Mouse (Mus musculus) cerebellum, adult 9-11 months (tissue): ENCODE measurements around the gene 1110002E22Rik.

Source experiments
- DNase-seq: peaks from one replicate; pipeline ENCODE4 v3.0.0; 2022

1110002E22Rik gene

DNA sequence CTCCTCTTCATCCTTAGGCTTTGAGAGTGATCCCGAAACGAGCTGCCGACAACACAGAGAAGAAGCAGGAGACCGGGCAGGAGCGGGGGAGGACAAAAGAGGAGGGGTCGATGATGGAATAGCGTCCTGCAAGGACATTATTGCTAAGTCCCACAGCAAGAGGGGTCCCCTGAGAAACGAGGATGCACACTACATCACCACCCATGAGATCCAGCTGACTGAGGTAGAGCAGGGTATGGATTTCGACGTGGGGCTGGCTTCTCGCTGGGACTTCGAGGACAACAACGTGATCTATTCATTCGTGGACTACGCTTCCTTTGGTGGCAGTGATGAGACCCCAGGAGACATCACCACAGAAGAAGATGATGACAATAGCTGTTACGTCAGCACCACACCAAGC, 1.1 kb downstream of the 1110002E22Rik start:
- no peak for DNase-seq

DNA sequence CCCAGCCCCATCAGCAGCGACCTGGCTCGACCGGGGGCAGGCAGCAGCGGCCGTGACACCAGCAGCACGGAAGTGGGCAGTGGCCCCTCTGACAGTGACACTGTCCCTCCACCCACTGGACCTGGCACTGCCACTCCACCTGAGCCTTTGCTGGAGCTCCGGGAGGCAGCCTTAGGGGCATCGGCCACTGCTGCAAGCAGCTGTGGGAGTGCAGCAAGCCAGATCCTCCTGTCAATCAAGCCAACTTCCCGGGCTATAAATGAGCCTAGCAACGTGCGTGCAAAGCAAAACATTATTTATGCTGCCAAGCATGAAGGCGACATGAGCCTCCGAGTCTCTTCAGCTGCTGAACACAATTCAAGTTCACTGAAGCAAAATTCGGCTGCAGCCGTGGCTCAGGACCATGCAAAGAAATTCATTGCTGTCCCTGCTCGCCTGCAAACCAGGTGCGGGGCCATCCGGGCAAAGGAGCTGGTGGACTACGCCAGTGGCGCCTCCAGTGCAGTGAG, 1.6 kb downstream of the 1110002E22Rik start:
- DNase-seq, result no peak

DNA sequence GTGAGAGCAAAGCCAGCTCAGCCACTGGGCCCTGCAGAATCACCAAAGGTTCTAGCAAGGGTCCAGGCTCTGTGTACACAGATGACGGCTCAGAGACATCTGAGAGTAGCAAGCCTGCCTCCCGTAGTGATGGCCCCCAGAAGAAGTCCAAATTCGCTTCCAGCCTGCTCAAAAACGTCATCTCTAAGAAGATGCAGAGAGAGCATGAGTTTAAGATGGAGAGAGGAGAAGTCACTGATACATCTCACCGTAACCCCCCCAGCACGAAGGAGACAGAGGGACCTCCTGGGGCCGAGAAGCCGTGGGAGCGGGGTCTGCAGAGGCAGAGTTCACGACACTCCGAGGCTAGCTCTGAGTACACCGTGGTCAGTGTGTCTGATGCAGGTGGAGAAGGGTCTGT, 2.4 kb downstream of the 1110002E22Rik start, which contains the start of gene Gm5105:
TSS of gene Gm5105 (minus strand) at position 101 of the 400 bp plus-strand sequence.
- DNase-seq, result no peak

DNA sequence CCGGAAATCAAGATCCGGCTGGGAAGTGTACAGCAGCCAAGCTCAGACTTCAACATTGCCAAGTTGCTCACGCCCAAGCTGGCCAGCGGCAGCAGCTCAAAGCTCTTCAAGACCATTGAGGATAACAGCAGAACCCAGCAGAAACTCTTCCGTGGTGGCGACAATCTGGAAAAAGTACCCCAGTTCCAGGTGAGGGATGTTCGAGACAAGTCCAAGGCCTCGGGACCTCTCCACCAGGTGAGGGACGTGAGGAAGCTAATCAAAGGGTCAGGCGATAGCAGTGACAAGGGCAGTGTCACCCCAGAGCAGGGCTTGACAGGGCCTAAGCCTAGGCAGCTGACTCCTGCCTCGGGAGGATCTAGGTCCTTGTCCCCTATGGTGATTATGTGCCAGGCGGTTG, 3.3 kb downstream of the 1110002E22Rik start:
- DNase-seq, result no peak

DNA sequence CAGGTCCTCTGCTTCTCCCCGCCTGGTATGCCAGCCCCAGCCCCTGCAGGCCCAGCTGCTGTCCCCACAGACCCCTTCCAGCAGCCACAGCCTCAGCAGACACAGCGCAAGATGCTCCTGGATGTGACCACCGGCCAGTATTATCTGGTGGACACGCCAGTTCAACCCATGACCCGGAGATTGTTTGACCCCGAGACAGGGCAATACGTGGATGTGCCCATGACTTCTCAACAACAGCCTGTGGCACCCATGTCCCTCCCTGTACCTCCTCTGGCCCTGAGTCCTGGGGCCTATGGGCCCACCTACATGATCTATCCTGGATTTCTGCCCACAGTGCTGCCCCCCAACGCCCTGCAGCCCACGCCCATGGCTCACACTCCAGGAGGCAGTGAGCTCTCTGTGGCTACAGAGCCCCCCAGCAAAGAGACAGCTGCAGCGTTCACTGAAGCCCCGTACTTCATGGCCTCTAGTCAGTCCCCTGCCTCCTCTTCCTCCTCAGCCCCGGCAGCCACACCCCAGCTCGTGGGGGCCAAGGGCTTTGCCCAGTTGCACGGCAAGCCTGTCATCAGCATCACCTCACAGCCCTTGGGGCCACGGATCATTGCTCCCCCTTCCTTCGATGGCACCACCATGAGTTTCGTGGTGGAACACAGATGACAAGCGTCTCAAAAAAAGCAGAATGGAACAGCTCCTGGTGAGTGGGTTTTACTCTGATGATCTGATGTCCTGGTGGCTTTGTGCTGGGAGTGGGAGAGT, 5.1 kb downstream of the 1110002E22Rik start:
- no peak for DNase-seq

DNA sequence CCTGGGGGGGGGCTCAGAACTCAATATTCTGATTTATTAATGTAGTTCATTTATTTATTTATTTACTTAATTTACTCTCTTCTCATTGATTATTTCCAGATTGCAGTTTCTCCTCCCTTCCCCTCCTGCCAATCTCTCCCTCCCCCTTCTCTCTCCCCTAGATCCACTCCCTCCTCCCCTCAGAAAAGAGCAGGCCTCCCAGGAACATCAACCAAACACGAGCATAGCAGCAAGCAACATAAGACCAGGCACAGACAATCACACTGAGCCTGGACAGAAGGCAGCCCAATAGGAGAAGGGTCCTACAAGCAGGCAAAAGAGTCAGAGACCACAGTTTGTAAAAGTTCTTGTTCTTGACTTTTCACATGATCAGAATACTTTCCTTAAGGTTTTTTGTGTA, 6.2 kb downstream of the 1110002E22Rik start:
- no peak for DNase-seq

DNA sequence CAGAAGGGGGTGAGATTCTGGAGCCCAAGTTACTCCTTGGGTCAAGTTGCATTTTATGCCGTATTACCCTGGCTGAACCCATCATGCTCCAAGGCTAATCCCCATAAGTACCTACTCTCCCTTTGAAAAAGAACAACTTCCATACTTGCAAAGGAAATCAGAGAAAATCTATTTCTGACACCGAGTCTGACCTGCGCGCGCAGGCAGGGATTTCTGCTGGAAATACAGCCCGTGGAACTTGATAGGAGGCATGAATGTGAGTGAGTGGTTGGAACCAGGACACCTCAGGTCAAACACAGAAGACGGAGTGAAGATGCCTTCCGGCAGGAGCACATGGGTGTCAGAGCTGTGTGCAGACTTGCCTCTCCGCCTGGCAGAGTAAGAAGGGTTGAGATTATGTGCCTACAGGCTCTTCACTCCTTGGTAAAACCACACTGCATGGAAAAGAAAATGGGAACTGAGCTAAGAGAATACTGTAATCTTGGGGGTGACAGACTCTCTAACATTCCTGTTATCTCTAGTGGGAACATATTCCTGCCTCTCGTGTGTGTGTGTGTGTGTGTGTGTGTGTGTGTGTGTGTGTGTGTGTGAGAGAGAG, 6.7 kb downstream of the 1110002E22Rik start:
- DNase-seq, result no peak

DNA sequence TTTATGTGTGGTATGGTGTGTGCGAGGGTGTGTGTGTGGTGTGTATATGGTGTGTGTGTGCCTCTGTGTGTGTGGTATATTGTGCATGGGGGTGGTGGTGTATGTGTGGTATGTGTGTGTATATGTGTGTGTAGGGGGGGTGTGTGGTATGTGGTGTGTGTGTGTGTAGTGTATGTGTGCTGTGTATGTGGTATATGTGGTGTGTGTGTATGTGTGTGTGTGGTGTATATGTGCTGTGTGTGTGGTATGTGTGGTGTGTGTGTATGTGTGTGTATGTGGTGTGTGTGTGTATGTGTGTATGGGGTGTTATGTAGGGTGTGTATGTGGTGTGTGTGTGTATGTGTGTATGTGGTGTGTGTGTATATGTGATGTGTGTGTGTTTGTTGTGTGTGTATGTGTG, 9.4 kb downstream of the 1110002E22Rik start:
- DNase-seq, result no peak

DNA sequence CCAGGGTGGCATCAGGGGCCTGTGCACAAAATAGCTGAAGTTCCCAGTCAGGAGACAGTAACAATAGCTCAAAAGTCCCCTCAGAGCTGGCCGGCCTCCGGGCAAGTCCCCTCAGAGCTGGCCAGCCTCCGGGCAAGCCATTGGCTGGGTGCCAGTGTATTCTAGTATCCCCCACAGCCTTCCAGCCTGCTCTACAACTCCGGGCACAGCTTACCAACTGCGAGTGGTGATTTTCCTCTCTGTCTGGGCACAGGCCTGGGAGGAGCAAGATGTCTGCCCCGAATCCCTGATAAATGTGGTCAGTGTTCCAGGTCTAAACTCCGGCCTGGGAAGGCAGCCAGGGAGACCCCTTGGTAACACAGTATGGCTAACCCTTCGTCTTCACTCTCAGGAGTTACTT, 10.4 kb downstream of the 1110002E22Rik start:
- no peak for DNase-seq

DNA sequence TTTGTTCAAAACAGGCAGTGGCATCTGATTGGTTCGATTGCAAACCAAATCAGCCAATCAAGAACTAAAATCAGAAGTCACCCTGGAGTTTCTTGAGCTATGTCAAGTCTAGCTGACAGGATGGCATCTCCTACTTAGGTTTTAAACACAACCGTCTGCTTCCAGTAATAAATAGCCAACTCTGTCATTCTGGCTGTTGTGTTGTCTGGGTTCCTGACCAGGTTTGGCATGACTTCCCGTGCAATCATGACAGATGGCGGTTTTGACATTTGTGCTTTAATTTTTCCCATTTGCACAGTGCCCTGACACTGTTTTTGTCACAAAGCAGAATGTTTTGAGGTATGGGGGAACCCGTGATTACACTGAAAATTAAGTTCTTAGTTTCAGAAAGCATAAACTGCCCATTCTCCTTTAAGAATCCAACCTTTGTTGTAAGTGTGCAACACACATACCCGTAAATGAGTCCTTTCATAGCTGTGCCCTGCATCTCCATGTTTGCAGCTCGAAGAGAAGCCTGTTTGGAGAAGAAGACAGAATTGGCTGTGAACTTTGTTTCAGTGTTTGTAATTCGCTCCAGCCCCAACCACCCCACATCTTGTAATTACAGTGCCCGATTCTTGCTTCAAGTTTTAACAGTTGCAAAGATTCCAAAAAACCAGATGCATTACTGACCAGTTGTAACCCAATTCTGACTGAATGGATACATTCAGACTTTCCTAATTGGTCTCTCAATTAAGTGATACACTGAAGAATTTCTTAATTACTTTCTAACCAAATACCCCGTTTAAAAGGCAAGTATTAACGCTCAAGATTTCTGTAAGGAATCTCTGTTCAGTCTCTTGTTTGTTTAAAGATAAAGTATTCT, 12.9 kb downstream of the 1110002E22Rik start:
- DNase-seq, result peak; percentile 74

DNA sequence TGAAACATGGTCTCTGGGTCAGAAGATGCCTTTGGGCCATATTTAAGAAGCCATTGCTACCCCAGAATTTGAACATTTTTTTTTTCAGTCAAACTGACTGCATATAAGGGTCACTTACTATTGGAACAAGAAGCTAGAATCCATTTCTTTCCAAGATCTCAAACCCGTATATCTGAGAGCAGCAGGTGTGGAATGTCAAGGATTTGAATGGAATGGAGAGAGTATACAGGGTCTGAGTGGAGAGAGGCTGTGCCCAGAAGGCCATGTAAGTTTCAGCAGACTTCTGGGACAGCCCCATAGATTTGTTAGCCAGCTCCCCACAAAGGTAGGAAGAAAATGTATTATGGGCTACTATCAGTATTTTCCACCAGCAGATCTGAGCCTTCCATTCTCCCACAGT, 13.8 kb downstream of the 1110002E22Rik start:
- DNase-seq, result no peak

DNA sequence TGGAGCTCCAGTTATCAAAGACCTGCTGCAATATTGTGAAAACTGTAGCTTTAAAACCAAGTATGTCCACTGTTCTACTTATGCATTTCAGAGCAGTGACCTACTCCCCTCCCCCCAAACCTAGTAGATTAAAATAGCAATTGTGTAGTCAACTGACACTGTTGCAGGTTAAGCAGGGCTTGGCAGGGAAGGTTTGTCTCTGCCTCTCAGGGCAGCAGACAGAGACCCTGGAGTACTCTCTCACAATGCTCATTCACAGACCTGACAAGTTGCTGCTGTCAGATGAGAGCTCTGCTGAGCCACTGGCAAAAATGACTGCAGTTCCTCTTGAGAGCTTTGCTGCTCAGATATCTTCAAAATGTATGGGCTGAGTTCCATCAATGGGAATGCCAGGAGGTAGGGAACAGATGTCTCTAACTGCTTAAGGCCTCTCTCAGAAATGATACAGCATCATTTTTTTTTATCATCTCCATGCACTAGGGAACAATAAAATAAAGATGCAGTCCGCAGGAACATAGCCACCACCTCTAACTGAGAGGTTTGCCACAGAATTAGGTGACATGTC, 18.3 kb downstream of the 1110002E22Rik start:
- DNase-seq, result peak; percentile 59

DNA sequence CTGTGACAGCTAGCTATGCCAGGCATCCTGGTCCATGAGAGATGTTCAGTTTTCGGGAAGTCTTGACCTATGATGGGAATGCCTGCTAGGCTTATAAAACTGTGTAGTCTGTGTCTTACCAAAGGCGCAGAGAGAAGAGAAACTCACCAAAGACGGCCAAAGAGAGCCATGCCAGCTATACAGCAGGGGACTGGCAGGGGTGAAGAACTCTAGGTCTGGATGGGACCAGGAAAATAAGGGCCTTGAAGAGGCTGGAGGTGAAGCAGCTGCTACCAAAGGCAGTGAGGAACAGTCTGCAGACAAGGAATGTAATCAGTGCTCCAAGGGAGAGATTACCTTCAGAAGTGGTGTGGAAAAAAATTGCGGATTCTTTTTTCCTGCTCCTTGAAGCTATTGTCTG, 19.0 kb downstream of the 1110002E22Rik start:
- DNase-seq, result no peak

DNA sequence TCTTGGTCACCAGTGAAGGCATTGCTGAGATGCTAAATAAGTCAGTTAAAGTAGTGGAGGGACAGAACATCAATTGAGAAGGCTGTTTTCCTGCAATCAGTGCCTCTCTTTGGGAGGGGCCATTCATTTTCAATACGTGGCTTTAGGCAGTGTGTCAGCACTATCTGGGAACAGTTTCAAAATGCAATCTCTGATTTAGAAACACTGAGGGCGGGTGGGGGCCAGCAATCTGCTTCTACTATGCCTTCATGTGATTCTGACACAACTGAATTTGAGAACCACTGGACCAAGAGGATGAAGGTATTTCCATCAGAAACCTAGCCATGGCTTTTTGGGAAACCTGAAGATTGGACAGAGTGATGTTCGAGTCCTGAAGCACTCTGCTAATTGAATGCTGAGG, 30.4 kb downstream of the 1110002E22Rik start:
- DNase-seq, result no peak

DNA sequence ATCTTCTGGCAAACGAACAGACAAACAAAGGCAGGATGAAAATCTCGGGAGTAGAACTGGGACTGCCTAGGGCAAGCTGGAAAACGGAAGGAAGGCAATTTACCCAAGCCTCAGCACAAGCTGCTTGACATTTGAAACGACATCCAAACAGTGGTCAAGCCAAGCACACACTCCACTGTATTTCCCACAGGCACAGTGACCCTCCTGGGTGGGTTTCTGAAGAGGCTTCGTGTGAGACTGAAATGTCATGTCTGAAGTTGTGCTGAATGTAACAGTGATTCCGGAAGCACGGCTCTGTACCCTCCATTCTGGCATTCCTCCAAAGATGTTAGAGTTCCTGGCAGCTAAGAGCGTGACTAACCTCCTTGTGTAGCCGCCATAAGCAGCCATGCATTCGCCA, 30.9 kb downstream of the 1110002E22Rik start:
- DNase-seq, result no peak

DNA sequence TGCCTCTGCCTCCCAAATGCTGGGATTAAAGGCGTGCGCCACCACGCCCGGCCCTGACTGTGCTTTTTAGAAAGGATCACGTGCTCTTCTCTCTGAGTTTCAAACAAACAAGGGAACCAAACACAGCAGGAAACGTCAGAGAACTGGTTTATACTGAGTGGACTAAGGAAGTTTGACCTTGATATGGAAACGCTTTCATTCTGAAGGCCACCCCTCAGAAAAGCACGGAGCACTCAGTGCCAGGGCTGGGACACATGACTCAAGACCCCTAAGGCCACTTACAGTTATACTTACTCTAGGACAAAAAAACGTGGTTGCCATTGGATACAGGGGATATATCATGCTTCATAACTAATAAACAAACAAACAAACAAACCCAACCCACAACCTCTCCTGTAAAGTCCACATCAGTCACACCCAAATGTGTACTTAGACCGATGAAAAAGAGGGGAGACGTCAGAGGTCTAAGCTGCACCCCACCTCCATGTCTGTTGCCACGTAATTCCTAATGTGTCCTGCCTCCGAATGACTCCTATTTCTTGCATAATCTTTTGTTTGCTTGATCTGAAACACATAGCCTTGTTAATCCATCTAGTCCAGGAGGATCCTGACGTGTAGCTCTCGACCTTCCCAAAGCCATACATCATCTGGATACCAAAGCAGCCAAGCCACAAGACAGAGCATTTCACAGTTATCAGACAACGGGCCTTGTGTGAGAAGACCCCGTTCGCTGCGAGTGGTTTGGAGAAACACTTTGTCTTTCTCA, 31.6 kb downstream of the 1110002E22Rik start:
- no peak for DNase-seq

DNA sequence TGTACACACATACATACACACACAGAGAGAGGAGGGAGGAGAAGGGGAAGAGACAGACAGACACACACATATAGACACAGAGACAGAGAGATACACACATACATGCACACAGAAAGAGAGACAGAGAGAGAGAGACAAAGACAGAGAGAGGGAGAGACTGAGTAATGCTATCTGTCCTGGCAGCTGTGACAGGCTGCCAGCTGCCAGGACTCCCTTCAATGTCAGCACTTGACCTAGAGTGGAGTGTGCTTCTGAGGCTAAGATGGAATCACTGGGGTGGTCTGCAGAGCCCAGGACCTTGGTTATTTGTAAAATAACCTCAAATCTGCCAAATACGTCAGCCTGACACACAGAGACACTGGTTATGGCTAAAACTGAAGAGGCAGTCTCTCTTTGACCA, 32.9 kb downstream of the 1110002E22Rik start:
- no peak for DNase-seq

DNA sequence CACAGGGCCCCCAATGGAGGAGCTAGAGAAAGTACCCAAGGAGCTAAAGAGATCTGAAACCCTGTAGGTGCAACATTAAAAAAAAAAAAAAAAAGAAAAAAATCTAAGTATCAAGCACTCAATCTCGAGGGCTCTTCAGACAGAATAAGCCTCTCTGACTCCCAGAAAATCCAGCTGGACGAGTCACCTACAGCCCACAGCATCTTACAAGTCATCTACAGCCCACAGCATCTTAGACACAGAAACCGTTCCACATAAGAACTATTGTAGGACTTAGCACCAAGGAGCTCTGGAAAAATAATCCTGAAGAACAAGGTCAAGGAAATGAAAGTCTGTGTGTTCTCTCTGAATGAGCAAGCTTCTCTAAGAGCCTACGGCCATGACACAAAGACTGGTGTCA, 37.1 kb downstream of the 1110002E22Rik start:
- DNase-seq, result no peak

DNA sequence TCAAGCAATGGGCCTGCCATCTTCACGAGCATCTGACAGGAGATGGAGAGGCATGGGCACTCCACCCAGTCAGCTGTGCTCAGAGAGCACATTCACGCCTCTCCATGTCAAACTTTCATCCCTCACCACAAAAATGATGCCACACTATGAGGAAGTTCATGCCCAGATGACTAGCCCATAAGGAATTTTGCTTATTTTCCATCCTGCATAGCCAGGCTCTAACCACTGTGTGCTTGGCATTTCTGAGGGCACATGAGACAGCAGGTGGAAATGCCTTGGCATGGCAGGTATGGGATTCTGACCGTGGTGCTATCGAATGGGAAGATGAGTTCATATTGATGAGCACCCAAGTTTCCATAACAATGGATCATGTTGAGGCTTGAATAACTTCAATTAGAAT, 38.8 kb downstream of the 1110002E22Rik start:
- no peak for DNase-seq

DNA sequence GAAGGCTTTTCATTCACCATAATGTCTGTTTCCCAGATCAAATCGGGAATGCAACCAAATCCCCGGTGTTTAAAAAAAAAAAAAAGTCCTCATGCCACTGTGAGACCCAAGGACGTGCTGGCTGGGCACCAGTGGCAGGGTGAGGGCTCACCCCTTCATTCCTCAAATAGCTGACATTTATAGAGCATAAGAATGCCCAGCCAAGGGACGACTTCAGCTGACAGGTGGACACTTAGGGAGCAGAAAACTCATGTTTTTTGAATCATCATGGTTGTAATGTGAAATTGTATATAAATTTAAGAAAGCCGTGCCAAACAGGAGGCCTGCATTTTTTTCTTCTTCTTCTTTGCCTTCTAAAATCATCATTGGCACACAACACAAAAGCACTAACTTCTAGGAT, 40.2 kb downstream of the 1110002E22Rik start:
- DNase-seq, result no peak

DNA sequence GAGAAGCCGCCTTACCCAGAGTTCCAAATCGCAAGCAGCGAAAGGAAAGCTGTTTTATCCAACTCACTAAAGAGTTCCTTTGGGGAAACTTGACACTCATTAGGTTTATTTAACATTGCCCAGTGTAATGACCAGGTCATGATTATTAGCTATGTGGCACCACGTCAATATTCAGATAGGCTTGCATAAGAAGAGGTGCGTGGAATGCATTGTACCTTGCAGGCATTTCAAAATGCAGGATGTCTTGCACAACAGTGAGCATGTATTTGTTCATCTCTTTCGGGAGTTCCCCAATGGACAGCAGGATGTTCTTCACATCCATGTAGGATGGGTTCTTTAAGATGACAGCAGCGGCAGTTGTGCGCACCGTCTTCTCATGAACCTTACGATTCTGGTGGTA, 42.0 kb downstream of the 1110002E22Rik start:
- no peak for DNase-seq
